Mouse (Mus musculus) heart, postnatal 0 days (tissue): ENCODE results near the gene C3. TPM values are rescaled to one million over a fixed set of nuclear protein-coding genes. Genes with fewer than 3 reads are reported as not detected.
A peak's percentile ranks its signal among the peaks of the same experiment; 100 is the strongest.

Experiments used
- ATAC-seq: fragments of 200-750 bp; cut with Nextera tagmentation; 2 replicates; pipeline ENCODE4 v1.8.0; 2017; ENCODE audit warnings: low read depth, moderate number of reproducible peaks, moderate library complexity; ENCODE audit not compliant: insufficient read depth
- DNase-seq: peaks from one replicate; pipeline ENCODE4 v3.0.0-alpha.2; 2016; ENCODE audit warnings: low spot score
- H3K27ac ChIP-seq: fragments of 300-500 bp; sonication (generic); 2 replicates; pipeline ENCODE4 v1.5.1; 2014; ENCODE audit warnings: low read depth, mild to moderate bottlenecking
- H3K27me3 ChIP-seq: fragments of 300-500 bp; sonication (generic); 2 replicates; pipeline ENCODE4 v1.6.1; 2014; ENCODE audit warnings: low read length, mixed read lengths; ENCODE audit not compliant: control insufficient read depth, insufficient read depth
- H3K36me3 ChIP-seq: fragments of 300-500 bp; sonication (generic); replicated peaks from 2 replicates; pipeline ENCODE4 v1.6.1; 2014; ENCODE audit warnings: low read length, mixed read lengths; ENCODE audit not compliant: control insufficient read depth, insufficient read depth
- H3K4me1 ChIP-seq: fragments of 300-500 bp; sonication (generic); 2 replicates; pipeline ENCODE4 v1.6.1; 2014; ENCODE audit warnings: antibody characterized with exemption; ENCODE audit not compliant: control insufficient read depth, insufficient read depth
- H3K4me2 ChIP-seq: fragments of 300-500 bp; sonication (generic); 2 replicates; pipeline ENCODE4 v1.6.1; 2014; ENCODE audit warnings: low read depth, mild to moderate bottlenecking, low read length, moderate library complexity
- H3K4me3 ChIP-seq: fragments of 300-500 bp; sonication (generic); 2 replicates; pipeline ENCODE4 v1.5.1; 2014; ENCODE audit warnings: low read depth, low read length
- H3K9ac ChIP-seq: fragments of 300-500 bp; sonication (generic); replicated peaks from 2 replicates; pipeline ENCODE4 v1.6.1; 2014; ENCODE audit warnings: low read depth, low read length, mixed read lengths
- H3K9me3 ChIP-seq: fragments of 300-500 bp; sonication (generic); replicated peaks from 2 replicates; pipeline ENCODE4 v1.6.1; 2016; ENCODE audit warnings: low read length; ENCODE audit not compliant: control insufficient read depth
- CTCF ChIP-seq: IDR thresholded peaks from 2 replicates; pipeline ENCODE4 v1.5.1; 2016; ENCODE audit warnings: antibody characterized with exemption, control low read depth, low read depth
- EP300 ChIP-seq: IDR thresholded peaks from 2 replicates; pipeline ENCODE4 v1.6.1; 2016; ENCODE audit warnings: antibody characterized with exemption, low read depth
- WGBS: fragments of 180-500 bp; shearing (Covaris S2); extraction: QIAGEN DNeasy Blood & Tissue Kit; methylation state at CpG from one replicate; pipeline ENCODE4 v1.1.7; 2014; 5-methylcytosine and 5-hydroxymethylcytosine counted together
- polyA plus RNA-seq: library from polyadenylated mRNA; unstranded; fragments of >200 nt; fragmentation: Nextera tagmentation; extraction: Ambion mirVana; gene quantifications from 2 replicates; pipeline ENCODE4 v1.2.1, GENCODE M21; 2015
- total RNA-seq: library from RNA; depleted of rRNA; stranded (reverse); fragments of >200 nt; gene quantifications from 2 replicates; pipeline ENCODE4 v1.2.3, GENCODE M21; 2014; ENCODE audit warnings: low replicate concordance

Gene C3
- total and polyA plus RNA-seq, 2 experiments from 2014 or later, result 23.4 to 32.5 TPM

- Histone ChIP-seq H3K9me3 (no peaks in the 10 kb centered on the region), H3K4me1 (no peaks in the 10 kb centered on the region), H3K9ac (no peak overlapping the region), H3K27me3 (no peaks in the 10 kb centered on the region), H3K4me2 (no peak overlapping the region), H3K27ac (no peak overlapping the region), H3K4me3 (no peak overlapping the region), H3K36me3 (no peaks in the 10 kb centered on the region)
- ATAC-seq (no peak), DNase-seq (no peak)
- TF ChIP-seq CTCF (no peak), EP300 (no peak)
- 54% methylated on average over 12 of the region's 12 CpGs for WGBS
These were observed 39.3 kb downstream of the C3 start for GRCm38 (mm10) chr17:57188510-57189192.

- no peak for ATAC-seq
These were observed 42.3 kb downstream of the C3 start for GRCm38 (mm10) chr17:57185641-57186040.

GRCm38 (mm10) chr17:57182871-57183270 lies 45.1 kb downstream of the C3 start:
- no peak for ATAC-seq

More at GRCm38 (mm10) chr17:57185641-57186040, 42.3 kb downstream of the C3 start:
- Histone ChIP-seq H3K9me3 (no peaks in the 10 kb centered on the region), H3K4me2 (no peak overlapping the region), H3K27ac (no peak overlapping the region), H3K9ac (no peak overlapping the region), H3K27me3 (no peaks in the 10 kb centered on the region), H3K4me1 (no peaks in the 10 kb centered on the region), H3K4me3 (no peak overlapping the region), H3K36me3 (no peaks in the 10 kb centered on the region)
- 48% methylated on average over 2 of the region's 2 CpGs for WGBS
- no peak for TF ChIP-seq EP300
- no peak for TF ChIP-seq CTCF
- DNase-seq, result no peak

GRCm38 (mm10) chr17:57180363-57180762 lies 47.6 kb downstream of the C3 start:
- H3K4me3 ChIP-seq, result no peak overlapping the region
- WGBS, result 29% methylated on average over 8 of the region's 8 CpGs
- H3K27me3 ChIP-seq, result no peaks in the 10 kb centered on the region
- no peak overlapping the region for H3K27ac ChIP-seq
- H3K4me2 ChIP-seq, result no peak overlapping the region
- DNase-seq, result no peak
- TF ChIP-seq CTCF, result peak; percentile 14
- no peak for TF ChIP-seq EP300
- H3K9me3 ChIP-seq, result no peaks in the 10 kb centered on the region
- no peak for ATAC-seq
- H3K4me1 ChIP-seq, result no peaks in the 10 kb centered on the region
- H3K9ac ChIP-seq, result no peak overlapping the region
- no peaks in the 10 kb centered on the region for H3K36me3 ChIP-seq

More at GRCm38 (mm10) chr17:57182871-57183270, 45.1 kb downstream of the C3 start:
- Histone ChIP-seq H3K9me3 (no peaks in the 10 kb centered on the region), H3K27ac (no peak overlapping the region), H3K9ac (no peak overlapping the region), H3K27me3 (no peaks in the 10 kb centered on the region), H3K4me3 (no peak overlapping the region), H3K4me1 (no peaks in the 10 kb centered on the region), H3K4me2 (no peak overlapping the region), H3K36me3 (no peaks in the 10 kb centered on the region)
- WGBS, result 45% methylated on average over 3 of the region's 3 CpGs
- TF ChIP-seq EP300 (no peak), CTCF (no peak)
- no peak for DNase-seq

- Histone ChIP-seq H3K9ac (no peak overlapping the region), H3K36me3 (no peaks in the 10 kb centered on the region), H3K27ac (no peak overlapping the region), H3K4me3 (no peak overlapping the region), H3K4me1 (no peaks in the 10 kb centered on the region), H3K27me3 (no peaks in the 10 kb centered on the region), H3K9me3 (0 out of 2 replicates have a peak, but pooled peaks cover 5% of the 10 kb centered on the region), H3K4me2 (no peak overlapping the region)
- no peak for TF ChIP-seq CTCF
- no peak for TF ChIP-seq EP300
- DNase-seq (no peak), ATAC-seq (no peak)
- WGBS, result 40% methylated on average over 4 of the region's 4 CpGs
These were observed 54.6 kb downstream of the C3 start for GRCm38 (mm10) chr17:57173351-57173750.

- Histone ChIP-seq H3K36me3 (no peaks in the 10 kb centered on the region), H3K9me3 (0 out of 2 replicates have a peak, but pooled peaks cover 5% of the 10 kb centered on the region), H3K27ac (no peak overlapping the region), H3K27me3 (no peaks in the 10 kb centered on the region), H3K4me1 (no peaks in the 10 kb centered on the region), H3K4me3 (no peak overlapping the region), H3K9ac (no peak overlapping the region), H3K4me2 (no peak overlapping the region)
- DNase-seq (peak; percentile 21), ATAC-seq (peak; percentile 60; the same call in 1 of the 2 replicates)
- TF ChIP-seq CTCF, result no peak
- TF ChIP-seq EP300, result no peak
- 50% methylated on average over 5 of the region's 5 CpGs for WGBS
These were observed 55.6 kb downstream of the C3 start for GRCm38 (mm10) chr17:57172378-57172777.
